Mouse (Mus musculus) neural tube, embryonic 11.5 days (tissue): Measurements from ENCODE around the gene Stk38. TPM values are rescaled to one million over a fixed set of nuclear protein-coding genes. Genes with fewer than 3 reads are reported as not detected.
"Not testable (repeated sequence)": the region's sequence is repeated elsewhere in the genome, so short reads cannot be mapped to it uniquely, and the experiment has no call there.

ENCODE experiments used
- ATAC-seq: fragments of 200-750 bp; cut with Nextera tagmentation; 2 replicates; pipeline ENCODE4 v1.8.0; 2017; ENCODE audit warnings: moderate number of reproducible peaks, mild to moderate bottlenecking, moderate TSS enrichment, moderate library complexity; ENCODE audit not compliant: insufficient read depth, low FRiP score, low TSS enrichment
- DNase-seq: peaks from one replicate; pipeline ENCODE4 v3.0.0-alpha.2; 2015; ENCODE audit warnings: low spot score
- H3K27ac ChIP-seq: fragments of 300-500 bp; sonication (generic); 2 replicates; pipeline ENCODE4 v1.5.1; 2014; ENCODE audit warnings: low read depth, mild to moderate bottlenecking, low read length
- H3K27me3 ChIP-seq: fragments of 300-500 bp; sonication (generic); 2 replicates; pipeline ENCODE4 v1.6.1; 2014; ENCODE audit warnings: mild to moderate bottlenecking, low read length, mixed read lengths; ENCODE audit not compliant: control insufficient read depth, insufficient read depth
- H3K36me3 ChIP-seq: fragments of 300-500 bp; sonication (generic); 2 replicates; pipeline ENCODE4 v1.6.1; 2014; ENCODE audit warnings: mild to moderate bottlenecking, low read length, moderate library complexity, mixed read lengths; ENCODE audit not compliant: control insufficient read depth, insufficient read depth
- H3K4me1 ChIP-seq: fragments of 300-500 bp; sonication (generic); 2 replicates; pipeline ENCODE4 v1.6.1; 2014; ENCODE audit warnings: low read length, mixed read lengths; ENCODE audit not compliant: control insufficient read depth, insufficient read depth
- H3K4me2 ChIP-seq: fragments of 300-500 bp; sonication (generic); 2 replicates; pipeline ENCODE4 v1.6.1; 2014; ENCODE audit warnings: low read depth, mild to moderate bottlenecking, moderate library complexity
- H3K4me3 ChIP-seq: fragments of 300-500 bp; sonication (generic); 2 replicates; pipeline ENCODE4 v1.5.1; 2014; ENCODE audit warnings: low read depth, low read length
- H3K9ac ChIP-seq: fragments of 300-500 bp; sonication (generic); 2 replicates; pipeline ENCODE4 v1.6.1; 2014; ENCODE audit warnings: mild to moderate bottlenecking, low read length
- H3K9me3 ChIP-seq: fragments of 300-500 bp; sonication (generic); 2 replicates; pipeline ENCODE4 v1.6.1; 2016; ENCODE audit warnings: low read length; ENCODE audit not compliant: control insufficient read depth
- WGBS: fragments of 180-500 bp; shearing (Covaris S2); extraction: QIAGEN DNeasy Blood & Tissue Kit; methylation state at CpG from one replicate; pipeline ENCODE4 v1.1.7; 2014; 5-methylcytosine and 5-hydroxymethylcytosine counted together
- polyA plus RNA-seq: library from polyadenylated mRNA; unstranded; fragments of >200 nt; fragmentation: Nextera tagmentation; extraction: Ambion mirVana; gene quantifications from 2 replicates; pipeline ENCODE4 v1.2.1, GENCODE M21; 2014

Gene Stk38
- polyA plus RNA-seq, 1 experiment from 2014 or later: 141 TPM

DNA sequence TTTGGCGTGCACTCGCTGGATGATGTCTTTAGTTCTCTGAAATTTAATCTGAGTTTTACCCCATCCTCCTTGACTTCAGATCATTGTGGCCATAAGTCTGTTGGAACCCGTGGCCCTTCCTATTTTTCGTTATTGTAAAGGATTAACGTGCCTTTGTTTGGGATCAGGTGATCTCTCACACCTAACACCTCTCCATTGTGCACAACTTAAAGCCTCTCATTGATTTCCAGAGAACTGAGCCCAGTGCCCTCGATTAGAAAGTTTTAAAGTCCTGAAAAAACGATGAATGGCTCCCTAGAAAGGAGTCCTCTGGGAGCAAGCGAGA is 493 bp upstream of the Stk38 start:
- 0 out of 2 replicates have a peak, but pooled peaks have one; percentile 8 for ATAC-seq
- Histone ChIP-seq H3K4me2 (peak overlapping the region; percentile 87), H3K27ac (no peak overlapping the region), H3K9ac (peak overlapping the region; percentile 97), H3K36me3 (no peaks in the 10 kb centered on the region), H3K27me3 (no peaks in the 10 kb centered on the region), H3K4me1 (peaks cover 3% of the 10 kb centered on the region; the same call in 1 of the 2 replicates), H3K9me3 (no peaks in the 10 kb centered on the region), H3K4me3 (peak overlapping the region; percentile 88)
- no peak for DNase-seq
- WGBS: 17% methylated on average over 8 of the region's 8 CpGs

- H3K9me3 ChIP-seq: no peaks in the 10 kb centered on the region
- peak overlapping the region; percentile 88 for H3K4me3 ChIP-seq
- ATAC-seq: peak; percentile 59; the same call in 1 of the 2 replicates
- DNase-seq: peak; percentile 25
- H3K4me1 ChIP-seq: peaks cover 3% of the 10 kb centered on the region; the same call in 1 of the 2 replicates
- H3K9ac ChIP-seq: peak overlapping the region; percentile 97
- peak overlapping the region; percentile 91 for H3K27ac ChIP-seq
- 0% methylated on average over 19 of the region's 19 CpGs for WGBS
- no peaks in the 10 kb centered on the region for H3K27me3 ChIP-seq
- H3K4me2 ChIP-seq: peak overlapping the region; percentile 87
- H3K36me3 ChIP-seq: no peaks in the 10 kb centered on the region
Measured at GRCm38 (mm10) chr17:29007243-29007640, 553 bp downstream of the Stk38 start.

- Histone ChIP-seq H3K9ac (peak overlapping the region; percentile 97), H3K9me3 (no peaks in the 10 kb centered on the region), H3K27me3 (no peaks in the 10 kb centered on the region), H3K36me3 (no peaks in the 10 kb centered on the region), H3K4me1 (peaks cover 3% of the 10 kb centered on the region; the same call in 1 of the 2 replicates), H3K4me3 (peak overlapping the region; percentile 88), H3K27ac (peak overlapping the region; percentile 91), H3K4me2 (peak overlapping the region; percentile 87)
- no peak for DNase-seq
- no peak for ATAC-seq
- 11% methylated on average over 7 of the region's 7 CpGs for WGBS
Measured at GRCm38 (mm10) chr17:29006812-29007211, 983 bp downstream of the Stk38 start.

DNA sequence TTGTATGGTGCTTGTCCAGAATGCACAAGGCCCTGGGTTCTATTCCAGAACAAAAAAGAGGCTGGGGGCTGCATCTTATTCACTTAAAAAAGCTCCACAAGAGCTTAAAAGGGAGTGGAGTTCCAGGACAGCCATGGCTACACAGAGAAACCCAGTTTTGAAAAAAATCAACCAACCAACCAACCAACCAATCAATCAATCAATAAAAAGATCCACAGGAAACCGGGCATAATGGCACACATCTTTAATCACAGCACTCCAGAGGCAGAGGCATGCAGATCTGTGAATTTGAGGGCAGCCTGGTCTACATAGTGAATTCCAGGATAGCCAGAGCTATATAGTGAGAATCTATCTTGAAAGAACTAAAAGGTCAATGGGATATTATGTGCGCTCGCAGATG is 2.8 kb downstream of the Stk38 start:
- H3K4me1 ChIP-seq: peaks cover 3% of the 10 kb centered on the region; the same call in 1 of the 2 replicates
- H3K4me2 ChIP-seq: no peak overlapping the region
- H3K4me3 ChIP-seq: no peak overlapping the region
- H3K9ac ChIP-seq: no peak overlapping the region
- WGBS: 88% methylated on average over 3 of the region's 3 CpGs
- no peaks in the 10 kb centered on the region for H3K27me3 ChIP-seq
- DNase-seq (no peak), ATAC-seq (no peak)
- no peaks in the 10 kb centered on the region for H3K9me3 ChIP-seq
- H3K36me3 ChIP-seq: 0 out of 2 replicates have a peak, but pooled peaks cover 3% of the 10 kb centered on the region
- H3K27ac ChIP-seq: no peak overlapping the region

- no peak overlapping the region for H3K4me3 ChIP-seq
- peaks cover 3% of the 10 kb centered on the region; the same call in 1 of the 2 replicates for H3K4me1 ChIP-seq
- no peak for DNase-seq
- no peaks in the 10 kb centered on the region for H3K27me3 ChIP-seq
- H3K27ac ChIP-seq: no peak overlapping the region
- H3K36me3 ChIP-seq: peaks cover 3% of the 10 kb centered on the region; the same call in 1 of the 2 replicates
- H3K9ac ChIP-seq: no peak overlapping the region
- H3K9me3 ChIP-seq: no peaks in the 10 kb centered on the region
- 79% methylated on average over 1 of the region's 1 CpGs for WGBS
- H3K4me2 ChIP-seq: no peak overlapping the region
- ATAC-seq: no peak
Measured at GRCm38 (mm10) chr17:29003740-29004139, 4.1 kb downstream of the Stk38 start.

DNA sequence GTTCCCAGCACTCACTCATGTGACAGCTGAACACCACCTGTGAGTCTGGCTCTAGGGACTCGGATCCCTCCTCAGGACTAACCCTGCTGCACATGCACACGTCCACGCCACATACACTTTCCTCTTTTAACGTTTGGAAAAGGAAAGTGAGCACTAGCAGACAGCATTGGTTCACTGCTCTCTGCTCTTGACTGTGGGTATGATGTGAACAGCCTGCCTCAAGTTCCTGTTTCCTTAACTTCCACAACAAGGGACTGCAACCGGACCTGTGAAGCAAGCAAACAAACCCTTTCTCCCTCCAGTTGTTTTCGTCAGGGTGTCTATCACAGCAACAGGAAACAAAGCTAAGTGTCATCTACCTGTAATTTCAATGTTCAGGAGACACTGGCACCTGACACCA is 7.3 kb downstream of the Stk38 start:
- Histone ChIP-seq H3K9ac (no peak overlapping the region), H3K27me3 (no peaks in the 10 kb centered on the region), H3K4me2 (no peak overlapping the region), H3K4me1 (no peaks in the 10 kb centered on the region), H3K9me3 (no peaks in the 10 kb centered on the region), H3K36me3 (peaks cover 6% of the 10 kb centered on the region), H3K27ac (no peak overlapping the region), H3K4me3 (no peak overlapping the region)
- ATAC-seq: no peak
- DNase-seq: no peak
- WGBS: 90% methylated on average over 6 of the region's 6 CpGs

GRCm38 (mm10) chr17:28994615-28995014 is 13.2 kb downstream of the Stk38 start:
- no peak overlapping the region for H3K4me2 ChIP-seq
- H3K9ac ChIP-seq: no peak overlapping the region
- DNase-seq (no peak), ATAC-seq (no peak)
- peaks cover 6% of the 10 kb centered on the region for H3K36me3 ChIP-seq
- H3K27me3 ChIP-seq: no peaks in the 10 kb centered on the region
- H3K9me3 ChIP-seq: no peaks in the 10 kb centered on the region
- H3K27ac ChIP-seq: no peak overlapping the region
- no peaks in the 10 kb centered on the region for H3K4me1 ChIP-seq
- H3K4me3 ChIP-seq: no peak overlapping the region
- 96% methylated on average over 4 of the region's 4 CpGs for WGBS

GRCm38 (mm10) chr17:28993004-28993403 is 14.8 kb downstream of the Stk38 start:
- not testable (repeated sequence) for H3K4me2 ChIP-seq, H3K27me3 ChIP-seq, H3K4me1 ChIP-seq, H3K36me3 ChIP-seq, H3K27ac ChIP-seq, ATAC-seq, H3K9me3 ChIP-seq, H3K9ac ChIP-seq, H3K4me3 ChIP-seq, DNase-seq
- 93% methylated on average over 1 of the region's 1 CpGs for WGBS

GRCm38 (mm10) chr17:28992105-28992504 is 15.7 kb downstream of the Stk38 start:
- Histone ChIP-seq H3K4me2 (no peak overlapping the region), H3K36me3 (peaks cover 15% of the 10 kb centered on the region), H3K4me3 (no peak overlapping the region), H3K9me3 (no peaks in the 10 kb centered on the region), H3K9ac (no peak overlapping the region), H3K27ac (no peak overlapping the region), H3K4me1 (no peaks in the 10 kb centered on the region), H3K27me3 (no peaks in the 10 kb centered on the region)
- WGBS: 62% methylated on average over 7 of the region's 7 CpGs
- DNase-seq (no peak), ATAC-seq (no peak)
